Mouse (Mus musculus): ENCODE measurements around the gene Atg101. TPM values are rescaled to one million over a fixed set of nuclear protein-coding genes. Genes with fewer than 3 reads are reported as not detected.

Gene Atg101
- 74.0 and 80.4 TPM in 2 replicates for polyA plus RNA-seq (2016; fragmentation: Nextera tagmentation; extraction: Ambion mirVana)

DNA sequence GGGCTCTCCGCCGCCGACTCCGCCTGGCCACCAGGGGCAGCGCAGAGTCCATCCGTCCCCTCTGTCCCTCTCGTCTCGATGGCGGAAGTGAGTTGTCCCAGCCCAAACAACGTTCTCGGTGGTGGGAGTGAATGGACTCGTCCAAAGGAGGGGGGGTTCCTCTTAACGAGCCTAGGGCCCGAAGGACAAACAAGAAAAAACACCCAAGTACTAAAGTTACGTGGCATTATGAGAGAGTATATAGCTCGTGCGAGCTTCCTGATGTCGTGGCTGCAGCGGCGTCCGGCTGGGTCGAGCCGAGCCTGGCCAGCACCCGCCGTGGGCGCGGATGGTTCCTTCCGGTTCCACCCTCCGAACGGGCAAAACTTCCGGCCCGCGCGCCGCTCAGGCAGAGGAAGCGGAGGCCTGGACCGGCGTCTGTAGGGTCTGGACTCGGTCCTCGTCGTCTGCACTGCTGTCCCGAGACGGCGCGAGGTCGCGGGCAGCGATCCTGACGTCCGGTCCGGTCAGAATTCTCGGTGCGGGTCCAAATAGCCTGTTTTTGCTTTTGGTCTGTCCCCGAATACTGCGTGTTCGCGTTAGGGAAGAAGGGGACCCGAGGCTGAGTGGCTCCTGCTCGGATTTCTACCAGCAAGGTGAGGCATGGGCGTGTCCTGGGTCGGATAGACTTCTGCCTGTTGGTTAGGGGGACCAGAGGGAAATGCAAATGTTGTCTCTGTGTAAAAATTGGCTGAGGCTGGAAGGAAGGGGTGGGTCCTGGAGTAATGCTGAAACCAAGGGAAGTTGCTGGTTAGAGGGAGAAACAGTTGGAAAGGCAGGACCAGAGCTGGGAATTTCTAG lies at the start of gene Atg101:
Atg101 (plus strand) TSS at position 362 of the 840 bp plus-strand sequence.
- under 1% methylated on average over 61 of the region's 61 CpGs for WGBS
- H3K4me1 ChIP-seq = peaks cover 18% of the 10 kb centered on the region
- H3K9ac ChIP-seq = peak within 1 kb of the TSS; percentile 91
- H3K27ac ChIP-seq = no peak within 1 kb of the TSS; the same call in 1 of the 2 replicates
- H3K27me3 ChIP-seq (replicated peaks) = no peaks in the 10 kb centered on the region; the same call in 1 of the 2 replicates
- peak within 1 kb of the TSS; percentile 89 for H3K4me2 ChIP-seq (replicated peaks)
- H3K9me3 ChIP-seq = no peaks in the 10 kb centered on the region
- H3K36me3 ChIP-seq = peaks cover 26% of the 10 kb centered on the region
- peak; percentile 91 for ATAC-seq (ENCODE audit: low FRiP score, low read depth)
- peak within 1 kb of the TSS; percentile 91 for H3K4me3 ChIP-seq

DNA sequence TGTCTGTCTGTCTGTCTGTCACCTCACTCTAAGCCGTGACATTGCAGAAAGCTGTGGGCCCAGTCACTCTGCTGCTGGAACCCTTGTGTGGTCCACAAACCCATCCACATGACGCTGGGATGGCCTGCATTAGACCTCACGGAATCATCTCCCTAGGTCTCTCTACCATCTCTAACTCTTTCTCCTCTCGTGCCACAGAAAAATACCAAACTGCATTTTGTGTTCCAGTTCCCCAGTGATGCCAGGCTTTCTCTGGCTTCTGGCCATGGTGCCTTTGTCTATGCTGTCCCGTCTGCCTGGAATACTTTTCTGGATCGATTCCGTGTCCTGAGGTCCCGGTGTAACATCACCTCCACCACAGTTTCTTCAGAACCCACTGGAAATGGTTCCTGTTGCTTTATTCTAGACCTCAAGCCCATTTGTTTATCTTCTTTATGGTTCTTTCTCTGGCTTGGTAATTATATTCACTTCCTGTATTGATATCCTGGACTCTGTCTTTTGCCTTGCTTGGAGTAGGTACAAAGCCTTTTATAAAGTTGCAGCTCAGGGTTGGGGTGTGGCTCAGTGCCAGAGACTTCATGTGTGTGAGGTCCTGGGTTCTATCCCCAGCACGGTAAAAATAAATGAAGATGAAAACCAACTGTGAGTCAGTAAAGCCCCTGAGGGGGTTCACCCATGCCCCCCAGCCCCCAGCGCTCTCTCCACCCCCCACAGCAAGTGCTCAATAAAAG lies 49.3 kb upstream of the Atg101 start:
- peaks cover 17% of the 10 kb centered on the region for H3K27me3 ChIP-seq (replicated peaks)
- no peaks in the 10 kb centered on the region for H3K9me3 ChIP-seq
- no peak for ATAC-seq (ENCODE audit: low FRiP score, low read depth)
- H3K4me3 ChIP-seq = no peak overlapping the region
- H3K36me3 ChIP-seq = peaks cover 19% of the 10 kb centered on the region
- H3K27ac ChIP-seq = no peak overlapping the region
- 72% methylated on average over 10 of the region's 10 CpGs for WGBS
- no peak overlapping the region for H3K9ac ChIP-seq
- peaks cover 18% of the 10 kb centered on the region for H3K4me1 ChIP-seq
- H3K4me2 ChIP-seq (replicated peaks) = no peak overlapping the region

GRCm38 (mm10) chr15:101235342-101235698 lies 48.8 kb upstream of the Atg101 start:
- H3K27me3 ChIP-seq (replicated peaks) = peaks cover 17% of the 10 kb centered on the region
- H3K9ac ChIP-seq = no peak overlapping the region
- 31% methylated on average over 5 of the region's 5 CpGs for whole genome bisulfite sequencing

GRCm38 (mm10) chr15:101235728-101236327 lies 48.2 kb upstream of the Atg101 start:
- Histone ChIP-seq H3K9me3 (no peaks in the 10 kb centered on the region), H3K27me3 (replicated peaks) (peaks cover 17% of the 10 kb centered on the region), H3K9ac (0 out of 2 replicates have a peak overlapping the region, but pooled peaks have one; percentile 2), H3K4me2 (replicated peaks) (no peak overlapping the region), H3K4me1 (peaks cover 20% of the 10 kb centered on the region), H3K4me3 (no peak overlapping the region), H3K27ac (no peak overlapping the region), H3K36me3 (peaks cover 8% of the 10 kb centered on the region)
- 24% methylated on average over 12 of the region's 12 CpGs for WGBS
- ATAC-seq (ENCODE audit: low FRiP score, low read depth) = no peak

More at GRCm38 (mm10) chr15:101235342-101235698, 48.8 kb upstream of the Atg101 start:
- ATAC-seq (ENCODE audit: low FRiP score, low read depth) = no peak
- Histone ChIP-seq H3K9me3 (no peaks in the 10 kb centered on the region), H3K4me2 (replicated peaks) (no peak overlapping the region), H3K4me1 (peaks cover 18% of the 10 kb centered on the region), H3K36me3 (peaks cover 14% of the 10 kb centered on the region), H3K4me3 (no peak overlapping the region), H3K27ac (no peak overlapping the region)

GRCm38 (mm10) chr15:101236878-101237277 lies 47.2 kb upstream of the Atg101 start:
- Histone ChIP-seq H3K9ac (no peak overlapping the region), H3K27ac (no peak overlapping the region), H3K36me3 (no peaks in the 10 kb centered on the region), H3K4me1 (peaks cover 24% of the 10 kb centered on the region), H3K27me3 (replicated peaks) (peaks cover 15% of the 10 kb centered on the region), H3K9me3 (no peaks in the 10 kb centered on the region), H3K4me2 (replicated peaks) (no peak overlapping the region), H3K4me3 (no peak overlapping the region)
- 7% methylated on average over 3 of the region's 3 CpGs for WGBS
- ATAC-seq (ENCODE audit: low FRiP score, low read depth) = no peak

DNA sequence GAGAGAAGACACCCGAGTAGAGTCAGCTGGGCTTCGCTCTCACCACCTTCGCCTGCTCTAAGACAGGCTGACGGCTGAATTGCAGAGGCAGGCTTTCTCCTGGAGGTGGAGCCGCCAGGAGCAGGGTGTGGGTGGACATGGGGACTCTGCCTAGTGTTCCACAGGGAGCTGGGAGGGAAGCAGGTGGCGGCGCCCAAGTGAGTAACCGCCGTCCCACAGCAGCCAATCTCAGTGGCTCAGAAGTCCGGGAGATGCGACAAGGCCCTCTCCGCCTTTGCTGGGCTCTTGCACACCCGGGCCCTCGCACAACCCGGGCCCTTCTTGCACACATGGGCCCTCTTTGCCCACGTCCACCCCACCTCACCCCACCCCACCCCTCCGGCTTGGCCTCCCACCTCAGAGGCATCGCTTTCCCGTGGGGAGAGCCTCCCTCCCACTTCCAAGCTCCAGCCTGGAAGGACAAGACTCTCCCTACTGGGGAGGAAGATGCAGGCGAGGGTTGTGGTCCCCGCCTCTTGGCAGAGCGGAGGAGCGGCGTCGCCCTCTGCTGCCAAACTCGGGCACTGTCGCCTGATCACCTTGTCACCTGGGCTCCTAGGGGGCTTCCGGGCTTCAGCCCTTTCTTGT lies 45.1 kb upstream of the Atg101 start:
- Histone ChIP-seq H3K4me3 (peak overlapping the region; percentile 18), H3K4me2 (replicated peaks) (peak overlapping the region; percentile 64), H3K27ac (no peak overlapping the region), H3K4me1 (peaks cover 24% of the 10 kb centered on the region), H3K27me3 (replicated peaks) (peaks cover 9% of the 10 kb centered on the region; the same call in 1 of the 2 replicates), H3K9ac (0 out of 2 replicates have a peak overlapping the region, but pooled peaks have one; percentile 29), H3K36me3 (no peaks in the 10 kb centered on the region), H3K9me3 (no peaks in the 10 kb centered on the region)
- ATAC-seq (ENCODE audit: low FRiP score, low read depth) = peak; percentile 29; the same call in 1 of the 2 replicates
- 6% methylated on average over 28 of the region's 28 CpGs for WGBS

DNA sequence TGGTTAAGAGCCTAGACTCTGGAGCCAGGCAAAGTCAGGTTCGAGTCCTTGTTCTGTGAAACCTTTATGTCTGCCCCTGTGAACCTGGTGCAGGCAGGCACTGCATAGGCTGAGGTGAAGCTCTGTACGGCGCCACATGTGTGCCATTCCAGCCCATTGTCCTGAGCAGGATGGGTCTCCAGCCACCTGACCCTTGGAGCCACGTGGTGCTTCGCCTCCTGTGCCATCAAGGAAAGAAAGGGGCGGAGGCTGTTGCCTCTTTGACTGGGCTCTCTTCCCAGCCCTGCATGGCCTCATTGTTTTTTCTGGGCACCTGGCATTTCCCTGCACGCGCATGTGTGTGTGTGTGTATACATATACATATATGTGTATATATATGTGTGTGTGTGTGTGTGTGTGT lies 44.3 kb upstream of the Atg101 start:
- no peak overlapping the region for H3K4me3 ChIP-seq
- H3K9me3 ChIP-seq = no peaks in the 10 kb centered on the region
- no peaks in the 10 kb centered on the region for H3K36me3 ChIP-seq
- peaks cover 9% of the 10 kb centered on the region; the same call in 1 of the 2 replicates for H3K27me3 ChIP-seq (replicated peaks)
- no peak overlapping the region for H3K27ac ChIP-seq
- peaks cover 24% of the 10 kb centered on the region for H3K4me1 ChIP-seq
- 62% methylated on average over 8 of the region's 8 CpGs for WGBS
- no peak overlapping the region for H3K4me2 ChIP-seq (replicated peaks)
- no peak for ATAC-seq (ENCODE audit: low FRiP score, low read depth)
- no peak overlapping the region for H3K9ac ChIP-seq

- no peaks in the 10 kb centered on the region for H3K36me3 ChIP-seq
- no peak overlapping the region for H3K9ac ChIP-seq
- H3K27me3 ChIP-seq (replicated peaks) = peaks cover 4% of the 10 kb centered on the region; the same call in 1 of the 2 replicates
- ATAC-seq (ENCODE audit: low FRiP score, low read depth) = peak; percentile 68
- H3K9me3 ChIP-seq = no peaks in the 10 kb centered on the region
- no peak overlapping the region for H3K4me3 ChIP-seq
- H3K27ac ChIP-seq = no peak overlapping the region
- WGBS = 16% methylated on average over 10 of the region's 10 CpGs
- peak overlapping the region; percentile 47 for H3K4me2 ChIP-seq (replicated peaks)
- H3K4me1 ChIP-seq = peaks cover 16% of the 10 kb centered on the region
These were observed 43.3 kb upstream of the Atg101 start for GRCm38 (mm10) chr15:101240799-101241204.

DNA sequence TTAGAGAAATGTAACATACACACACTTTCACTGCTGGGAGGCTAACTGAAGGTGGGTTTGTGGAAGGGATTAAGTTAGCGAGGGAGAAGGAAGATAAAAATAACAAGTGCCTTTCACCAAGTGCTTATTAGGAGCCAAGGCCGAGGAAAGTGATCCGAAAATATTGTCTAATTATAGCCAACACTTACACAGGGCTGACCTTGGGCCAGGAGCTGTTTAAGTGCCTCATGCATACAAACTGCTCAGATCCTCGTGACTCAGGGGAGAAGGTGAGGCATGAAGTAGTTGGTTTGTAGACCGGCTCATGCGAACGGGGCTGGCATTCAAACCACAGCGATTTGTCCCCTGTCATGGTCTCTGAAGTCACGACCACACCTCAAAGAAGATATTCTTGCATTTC lies 42.8 kb upstream of the Atg101 start:
- H3K9me3 ChIP-seq = no peaks in the 10 kb centered on the region
- H3K27ac ChIP-seq = no peak overlapping the region
- ATAC-seq (ENCODE audit: low FRiP score, low read depth) = no peak
- no peak overlapping the region for H3K4me3 ChIP-seq
- H3K4me1 ChIP-seq = peaks cover 13% of the 10 kb centered on the region; the same call in 1 of the 2 replicates
- peak overlapping the region; percentile 47 for H3K4me2 ChIP-seq (replicated peaks)
- H3K27me3 ChIP-seq (replicated peaks) = peaks cover 4% of the 10 kb centered on the region; the same call in 1 of the 2 replicates
- WGBS = 69% methylated on average over 9 of the region's 9 CpGs
- no peaks in the 10 kb centered on the region for H3K36me3 ChIP-seq
- no peak overlapping the region for H3K9ac ChIP-seq

DNA sequence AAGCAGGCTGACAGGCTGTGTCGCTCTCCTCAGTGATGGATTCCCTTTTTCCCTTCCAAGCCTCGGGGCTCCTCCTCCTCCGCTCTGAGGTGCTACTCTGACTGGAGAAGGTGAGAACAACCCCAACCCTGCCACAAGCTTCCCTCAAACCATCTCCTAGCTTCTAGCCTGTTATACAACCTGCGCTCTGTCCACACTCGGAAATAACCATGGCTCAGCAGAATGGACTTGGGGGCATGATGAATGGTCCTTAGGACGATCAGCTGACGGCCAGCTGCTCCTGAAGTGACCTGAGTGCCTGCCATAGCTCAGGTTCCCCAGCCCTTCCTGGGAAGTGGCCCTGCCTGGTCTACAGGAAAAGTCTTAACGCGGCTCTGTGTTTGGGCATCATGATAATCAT lies 42.2 kb upstream of the Atg101 start:
- no peak overlapping the region for H3K9ac ChIP-seq
- ATAC-seq (ENCODE audit: low FRiP score, low read depth) = no peak
- no peak overlapping the region for H3K27ac ChIP-seq
- H3K4me1 ChIP-seq = peaks cover 13% of the 10 kb centered on the region; the same call in 1 of the 2 replicates
- H3K36me3 ChIP-seq = no peaks in the 10 kb centered on the region
- 65% methylated on average over 9 of the region's 9 CpGs for WGBS
- peaks cover 4% of the 10 kb centered on the region; the same call in 1 of the 2 replicates for H3K27me3 ChIP-seq (replicated peaks)
- no peak overlapping the region for H3K4me3 ChIP-seq
- no peaks in the 10 kb centered on the region for H3K9me3 ChIP-seq
- H3K4me2 ChIP-seq (replicated peaks) = no peak overlapping the region

GRCm38 (mm10) chr15:101242645-101243044 lies 41.4 kb upstream of the Atg101 start:
- Histone ChIP-seq H3K4me3 (no peak overlapping the region), H3K4me1 (peaks cover 17% of the 10 kb centered on the region; the same call in 1 of the 2 replicates), H3K27ac (no peak overlapping the region), H3K27me3 (replicated peaks) (peaks cover 4% of the 10 kb centered on the region; the same call in 1 of the 2 replicates), H3K4me2 (replicated peaks) (no peak overlapping the region), H3K36me3 (no peaks in the 10 kb centered on the region), H3K9ac (no peak overlapping the region), H3K9me3 (no peaks in the 10 kb centered on the region)
- no peak for ATAC-seq (ENCODE audit: low FRiP score, low read depth)
- 21% methylated on average over 8 of the region's 8 CpGs for WGBS

Measured in neural tube, embryonic 12.5 days (tissue).